Mouse (Mus musculus) CH12.LX (cell line): ENCODE measurements around the gene Gna14. TPM values are rescaled to one million over a fixed set of nuclear protein-coding genes. Genes with fewer than 3 reads are reported as not detected.

Experiments used
- DNase-seq: peaks from one replicate; pipeline ENCODE4 v3.0.0-alpha.2; 2013; ENCODE audit errors: extremely low read depth
- H3K27ac ChIP-seq: 2 replicates; pipeline ENCODE4 v1.5.1; 2012; ENCODE audit warnings: low read depth, mild to moderate bottlenecking, control low read depth, moderate library complexity; ENCODE audit not compliant: insufficient read depth
- H3K27me3 ChIP-seq: replicated peaks from 2 replicates; pipeline ENCODE3; 2012; ENCODE audit warnings: inconsistent platforms
- H3K36me3 ChIP-seq, 2 experiments: replicated peaks in 1 of 2; 2 replicates each; pipeline versions ENCODE3 to v1.6.1; 2012; ENCODE audit warnings: inconsistent platforms in 1 of 2, low read length in 1 of 2, mild to moderate bottlenecking in 1 of 2, mixed read lengths in 1 of 2, moderate library complexity in 1 of 2; ENCODE audit not compliant: control insufficient read depth in 1 of 2, insufficient read depth in 1 of 2
- H3K4me1 ChIP-seq, 2 experiments: 2 replicates each; pipeline ENCODE4 v1.6.1; 2012; ENCODE audit warnings: inconsistent platforms in 1 of 2, moderate library complexity in 1 of 2; ENCODE audit not compliant: insufficient read depth in 2 of 2, control insufficient read depth in 1 of 2
- H3K4me2 ChIP-seq: 2 replicates; pipeline ENCODE4 v1.6.1; 2012; ENCODE audit warnings: low read depth, mild to moderate bottlenecking, control low read depth; ENCODE audit not compliant: poor library complexity, insufficient read depth, severe bottlenecking
- H3K4me3 ChIP-seq, 3 experiments: fragments of 150-350 bp in 1 of 3; sonication (generic) in 1 of 3; replicated peaks in 1 of 3; 2 replicates each; pipeline versions ENCODE3 to v1.5.1; 2011 to 2012; ENCODE audit warnings: low read depth in 2 of 3, low read length in 2 of 3, mild to moderate bottlenecking in 2 of 3, moderate library complexity in 2 of 3, control low read depth in 1 of 3, improper control_type of control experiment in 1 of 3, inconsistent platforms in 1 of 3, mixed read lengths in 1 of 3; ENCODE audit not compliant: poor library complexity in 1 of 3
- H3K79me2 ChIP-seq: replicated peaks from 2 replicates; pipeline ENCODE4 v1.6.1; 2012; ENCODE audit warnings: mild to moderate bottlenecking, moderate library complexity; ENCODE audit not compliant: control insufficient read depth, poor library complexity, insufficient read depth, severe bottlenecking; ENCODE audit errors: extremely low read depth
- H3K9ac ChIP-seq: 2 replicates; pipeline ENCODE4 v1.6.1; 2012; ENCODE audit warnings: low read depth, mild to moderate bottlenecking, control low read depth, moderate library complexity; ENCODE audit not compliant: insufficient read depth
- H3K9me3 ChIP-seq: replicated peaks from 2 replicates; pipeline ENCODE3; 2012; ENCODE audit warnings: low read length, inconsistent platforms, mixed read lengths
- CHD2 ChIP-seq: IDR thresholded peaks from 2 replicates; pipeline ENCODE4 v1.6.1; 2011; ENCODE audit warnings: low read length, improper control_type of control experiment
- CTCF ChIP-seq, 2 experiments: IDR thresholded peaks in 1 of 2; conservative IDR thresholded peaks in 1 of 2; 2 replicates each; pipeline ENCODE4 v1.5.1; 2011 to 2012; ENCODE audit warnings: low read depth in 2 of 2, low read length in 2 of 2, improper control_type of control experiment in 1 of 2, inconsistent platforms in 1 of 2, mild to moderate bottlenecking in 1 of 2, moderate library complexity in 1 of 2
- E2F4 ChIP-seq: IDR thresholded peaks from 2 replicates; pipeline ENCODE4 v1.6.1; 2011; ENCODE audit warnings: low read depth, low read length, improper control_type of control experiment; ENCODE audit not compliant: insufficient replicate concordance
- GABPA ChIP-seq: IDR thresholded peaks from 2 replicates; pipeline ENCODE4 v1.6.1; 2012; ENCODE audit warnings: low read depth, low read length, improper control_type of control experiment, inconsistent platforms; ENCODE audit not compliant: insufficient replicate concordance
- HCFC1 ChIP-seq: IDR thresholded peaks from 2 replicates; pipeline ENCODE4 v1.6.1; 2012; ENCODE audit warnings: low read depth, mild to moderate bottlenecking, inconsistent platforms, low read length, improper control_type of control experiment
- IRF4 ChIP-seq: IDR thresholded peaks from 2 replicates; pipeline ENCODE4 v1.6.1; 2014; ENCODE audit warnings: low read depth, mild to moderate bottlenecking, inconsistent platforms, low read length, improper control_type of control experiment
- JUN ChIP-seq: IDR thresholded peaks from 2 replicates; pipeline ENCODE4 v1.6.1; 2011; ENCODE audit warnings: low read depth, mild to moderate bottlenecking, low read length, improper control_type of control experiment, moderate library complexity; ENCODE audit not compliant: insufficient read depth
- JUND ChIP-seq: conservative IDR thresholded peaks from 2 replicates; pipeline ENCODE4 v1.6.1; 2011; ENCODE audit warnings: low read depth, low read length, improper control_type of control experiment
- MEF2A ChIP-seq: IDR thresholded peaks from 2 replicates; pipeline ENCODE4 v1.6.1; 2014; ENCODE audit warnings: low read depth, mild to moderate bottlenecking, inconsistent platforms, low read length, improper control_type of control experiment, borderline replicate concordance
- NRF1 ChIP-seq: IDR thresholded peaks from 2 replicates; pipeline ENCODE4 v1.6.1; 2014; ENCODE audit warnings: low read depth, mild to moderate bottlenecking, inconsistent platforms, low read length, improper control_type of control experiment, moderate library complexity
- POLR2A ChIP-seq: IDR thresholded peaks from 2 replicates; pipeline ENCODE4 v1.6.1; 2011; ENCODE audit warnings: low read depth, mild to moderate bottlenecking, improper control_type of control experiment, low read length
- POLR2AphosphoS2 ChIP-seq: IDR thresholded peaks from 2 replicates; pipeline ENCODE4 v1.6.1; 2011; ENCODE audit warnings: low read depth, low read length, improper control_type of control experiment
- UBTF ChIP-seq: IDR thresholded peaks from 2 replicates; pipeline ENCODE4 v1.6.1; 2012; ENCODE audit warnings: low read depth, mild to moderate bottlenecking, inconsistent platforms, low read length, improper control_type of control experiment, moderate library complexity
- USF1 ChIP-seq: IDR thresholded peaks from 2 replicates; pipeline ENCODE4 v1.6.1; 2014; ENCODE audit warnings: low read depth, mild to moderate bottlenecking, inconsistent platforms, low read length, improper control_type of control experiment
- USF2 ChIP-seq: conservative IDR thresholded peaks from 2 replicates; pipeline ENCODE4 v1.6.1; 2011; ENCODE audit warnings: low read depth, low read length, improper control_type of control experiment
- ZC3H11A ChIP-seq: IDR thresholded peaks from 2 replicates; pipeline ENCODE4 v1.6.1; 2012; ENCODE audit warnings: low read depth, mild to moderate bottlenecking, inconsistent platforms, low read length, improper control_type of control experiment
- dilution Hi-C: fragments of 300-500 bp; cut with MboI; formaldehyde crosslinking; loops from 2 replicates; pipeline ENCODE4 v1.14.3; 2020; ENCODE audit warnings: low sequenced_read_pairs; ENCODE audit not compliant: extremely low pct_unique_long_range_greater_than_20kb, extremely low pct_ligation_motif_present
- in situ Hi-C: fragments of 300-500 bp; cut with MboI; formaldehyde crosslinking; loops from 3 replicates; pipeline ENCODE4 v1.14.3; 2019; ENCODE audit warnings: low sequenced_read_pairs, low pct_ligation_motif_present, low pct_unique_long_range_greater_than_20kb, mixed read lengths
- polyA plus RNA-seq: library from polyadenylated mRNA; unstranded; fragments of >175 nt; gene quantifications from 2 replicates; pipeline ENCODE4 v1.2.1, GENCODE M21; 2012; ENCODE audit warnings: low read depth; ENCODE audit not compliant: insufficient read length
- total RNA-seq, 2 experiments: library from RNA; depleted of rRNA; stranded (reverse); fragments of 300-350 nt in 1 of 2; fragments of >200 nt in 1 of 2; gene quantifications; 2 replicates each; pipeline ENCODE4 v1.2.3; 2012 to 2014

Gna14 gene
- total and polyA plus RNA-seq, 3 experiments = 0.08 TPM; not detected in 2

DNA sequence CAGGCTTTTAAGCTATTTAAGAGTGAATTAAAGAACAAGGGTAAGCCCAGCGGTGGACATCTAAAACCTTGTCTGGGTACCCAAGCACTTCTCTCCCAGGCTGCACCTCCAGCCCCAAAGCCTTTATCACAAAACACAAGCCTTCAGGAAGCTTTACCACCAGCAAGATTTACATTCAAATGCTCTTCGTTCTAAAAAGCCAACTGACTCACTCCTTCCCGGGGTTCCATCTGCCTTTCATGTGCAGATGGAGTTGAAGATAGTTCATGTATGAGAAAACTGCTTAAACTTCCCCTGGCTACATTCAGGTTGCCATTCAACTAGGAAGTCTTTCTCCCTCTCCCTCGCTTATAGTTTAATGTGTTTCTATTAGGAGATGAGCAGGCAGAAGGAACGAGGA, 23.8 kb downstream of the Gna14 start:
- dilution Hi-C loops (no loop called here), in situ Hi-C loops (no loop called here)
- Histone ChIP-seq H3K9me3 (no peaks in the 10 kb centered on the region), H3K4me3 (no peak overlapping the region), H3K27me3 (no peaks in the 10 kb centered on the region), H3K4me1 (peaks cover 0 to 3% of the 10 kb centered on the region in 2 experiments; a peak in 2 of 4 replicates), H3K9ac (no peak overlapping the region), H3K36me3 (no peaks in the 10 kb centered on the region), H3K27ac (no peak overlapping the region), H3K79me2 (no peaks in the 10 kb centered on the region), H3K4me2 (no peak overlapping the region)
- TF ChIP-seq IRF4 (no peak), USF1 (no peak), CTCF (conservative IDR thresholded peaks at IDR 0.05 in 1 of 2, IDR thresholded peaks at IDR 0.05 in 1 of 2; ENCODE audit: low read depth in 2 of 2, low read length in 2 of 2) (no peak), E2F4 (no peak), POLR2AphosphoS2 (no peak), GABPA (no peak), POLR2A (no peak), MEF2A (no peak), USF2 (no peak), HCFC1 (no peak), ZC3H11A (no peak)
- no peak for DNase-seq

DNA sequence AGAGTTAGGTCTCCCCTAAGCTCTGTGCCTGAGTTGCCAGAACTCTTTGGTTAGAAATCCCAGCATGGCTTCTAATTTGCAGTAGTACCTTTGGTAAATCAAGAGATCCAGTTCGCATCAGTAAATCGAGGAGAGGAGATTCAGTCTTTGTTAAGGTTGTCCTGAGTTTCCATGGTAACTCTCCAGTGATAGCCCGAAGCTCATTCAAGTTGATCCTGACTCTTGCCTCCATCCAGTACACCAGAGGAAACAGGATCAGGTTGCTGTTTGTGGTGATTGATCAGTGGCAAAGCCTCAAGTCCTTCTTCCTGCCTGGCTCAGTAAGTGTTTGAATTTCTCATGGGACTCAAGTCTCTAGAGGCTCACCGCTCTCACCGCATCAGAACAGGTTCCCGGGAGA, 24.7 kb downstream of the Gna14 start:
- no peak overlapping the region for H3K4me2 ChIP-seq
- peaks cover 0 to 3% of the 10 kb centered on the region in 2 experiments; a peak in 2 of 4 replicates for H3K4me1 ChIP-seq
- no peak overlapping the region for H3K27ac ChIP-seq
- dilution Hi-C loops (no loop called here), in situ Hi-C loops (no loop called here)
- H3K27me3 ChIP-seq = no peaks in the 10 kb centered on the region
- no peaks in the 10 kb centered on the region for H3K36me3 ChIP-seq
- DNase-seq = no peak
- H3K4me3 ChIP-seq = no peak overlapping the region
- no peaks in the 10 kb centered on the region for H3K79me2 ChIP-seq
- no peak overlapping the region for H3K9ac ChIP-seq
- TF ChIP-seq JUND = no peak
- no peak for TF ChIP-seq NRF1
- TF ChIP-seq HCFC1 = no peak
- no peak for TF ChIP-seq POLR2A
- TF ChIP-seq UBTF = no peak
- no peak for TF ChIP-seq CHD2
- no peaks in the 10 kb centered on the region for H3K9me3 ChIP-seq

DNA sequence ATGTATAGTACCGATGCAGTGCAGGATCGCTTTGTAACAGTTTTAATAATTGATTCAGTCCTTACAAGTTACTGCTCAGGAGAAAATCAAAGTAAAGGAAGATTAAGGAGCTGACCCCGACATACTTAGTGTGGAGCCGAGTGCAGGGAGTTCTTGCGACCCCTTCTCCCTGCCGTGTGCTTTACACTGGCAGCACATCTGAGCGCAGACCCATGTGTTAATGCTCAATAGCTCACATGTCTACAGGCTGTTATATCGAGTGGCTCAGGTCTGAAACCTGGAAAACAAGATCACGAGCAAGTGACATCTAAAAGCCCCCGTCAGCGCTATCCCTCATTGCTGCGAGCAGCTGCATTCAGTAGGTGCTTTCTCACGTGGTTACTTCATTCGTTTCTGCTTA, 25.3 kb downstream of the Gna14 start:
- Histone ChIP-seq H3K27ac (no peak overlapping the region), H3K9ac (no peak overlapping the region), H3K27me3 (no peaks in the 10 kb centered on the region), H3K4me1 (peaks cover 0 to 3% of the 10 kb centered on the region in 2 experiments; a peak in 2 of 4 replicates), H3K4me3 (no peak overlapping the region), H3K4me2 (no peak overlapping the region), H3K36me3 (no peaks in the 10 kb centered on the region), H3K9me3 (no peaks in the 10 kb centered on the region), H3K79me2 (no peaks in the 10 kb centered on the region)
- in situ Hi-C loops (no loop called here), dilution Hi-C loops (no loop called here)
- no peak for DNase-seq
- TF ChIP-seq UBTF = no peak
- no peak for TF ChIP-seq NRF1
- no peak for TF ChIP-seq JUN
- no peak for TF ChIP-seq POLR2A
